Mouse (Mus musculus) activated CD4-positive, CD25-positive, alpha-beta regulatory T cell (primary cell): ENCODE data around the gene Msrb3. TPM values are rescaled to one million over a fixed set of nuclear protein-coding genes. Genes with fewer than 3 reads are reported as not detected.

Experiments used
- polyA plus RNA-seq, 2 experiments: library from polyadenylated mRNA; unstranded; fragments of 100-300 nt; shearing (Covaris generic); gene quantifications; one replicate each; pipeline ENCODE4 v1.2.1; 2017

The Msrb3 gene
- 1 to 10 TPM in 1 of 2 experiments, under 1 TPM in 1; 0.45 to 7.3 TPM for polyA plus RNA-seq

DNA sequence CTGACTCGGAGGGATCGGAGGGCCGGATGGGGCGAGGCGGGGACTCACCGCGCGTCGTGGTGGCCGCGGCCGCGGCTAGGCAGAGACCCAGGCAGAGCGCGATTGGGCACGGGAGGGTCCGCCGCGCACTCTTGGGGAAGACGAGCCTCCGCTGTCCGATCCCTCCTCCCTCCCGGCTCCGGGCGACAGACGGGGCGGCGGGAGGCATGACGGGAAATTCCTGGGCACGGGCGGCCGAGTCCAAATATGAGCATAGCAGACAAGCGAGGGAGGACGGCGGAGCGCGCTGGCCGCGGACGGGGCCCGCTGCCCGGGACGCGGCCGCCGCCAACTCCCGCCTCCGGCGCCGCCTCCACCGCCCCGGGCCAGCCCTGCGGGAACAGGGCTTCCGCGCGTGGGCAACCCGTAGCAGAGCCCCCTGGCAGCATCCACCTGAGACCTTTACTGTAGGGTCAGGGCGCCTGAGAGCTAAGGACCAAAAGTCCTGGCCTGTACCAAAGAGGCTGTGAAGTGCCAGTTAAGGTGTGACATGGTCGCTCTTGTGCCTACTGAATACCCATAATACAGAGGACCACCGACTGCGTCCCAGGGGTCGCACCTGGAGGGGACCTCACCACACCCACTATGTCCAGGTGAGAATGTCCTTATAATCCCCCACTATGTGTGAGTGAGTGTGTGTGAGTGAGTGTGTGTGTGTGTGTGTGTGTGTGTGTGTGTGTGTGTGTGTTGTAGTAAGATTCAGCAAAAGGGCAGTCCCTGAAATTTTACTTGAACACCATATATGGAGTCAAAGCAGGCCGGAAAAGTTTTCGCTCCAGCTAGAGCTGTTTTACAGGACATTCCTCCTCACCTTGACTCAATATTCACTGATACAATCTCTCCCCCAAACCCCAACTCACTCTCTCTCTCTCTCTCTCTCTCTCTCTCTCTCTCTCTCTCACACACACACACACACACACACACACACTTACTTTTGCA is at the start of gene Msrb3:
TSS of gene Msrb3 (minus strand) at position 317 of the 978 bp plus-strand sequence.

Other genes starting within 250 kb of the Msrb3 start
- gene Lemd3, start 80.2 kb upstream of the Msrb3 start, polyA plus RNA-seq = 10 to 100 TPM; 17.9 to 18.1 TPM
- gene Wif1, start 134.9 kb upstream of the Msrb3 start, polyA plus RNA-seq = not detected